Mouse (Mus musculus): ENCODE results near the gene Amhr2.

DNA sequence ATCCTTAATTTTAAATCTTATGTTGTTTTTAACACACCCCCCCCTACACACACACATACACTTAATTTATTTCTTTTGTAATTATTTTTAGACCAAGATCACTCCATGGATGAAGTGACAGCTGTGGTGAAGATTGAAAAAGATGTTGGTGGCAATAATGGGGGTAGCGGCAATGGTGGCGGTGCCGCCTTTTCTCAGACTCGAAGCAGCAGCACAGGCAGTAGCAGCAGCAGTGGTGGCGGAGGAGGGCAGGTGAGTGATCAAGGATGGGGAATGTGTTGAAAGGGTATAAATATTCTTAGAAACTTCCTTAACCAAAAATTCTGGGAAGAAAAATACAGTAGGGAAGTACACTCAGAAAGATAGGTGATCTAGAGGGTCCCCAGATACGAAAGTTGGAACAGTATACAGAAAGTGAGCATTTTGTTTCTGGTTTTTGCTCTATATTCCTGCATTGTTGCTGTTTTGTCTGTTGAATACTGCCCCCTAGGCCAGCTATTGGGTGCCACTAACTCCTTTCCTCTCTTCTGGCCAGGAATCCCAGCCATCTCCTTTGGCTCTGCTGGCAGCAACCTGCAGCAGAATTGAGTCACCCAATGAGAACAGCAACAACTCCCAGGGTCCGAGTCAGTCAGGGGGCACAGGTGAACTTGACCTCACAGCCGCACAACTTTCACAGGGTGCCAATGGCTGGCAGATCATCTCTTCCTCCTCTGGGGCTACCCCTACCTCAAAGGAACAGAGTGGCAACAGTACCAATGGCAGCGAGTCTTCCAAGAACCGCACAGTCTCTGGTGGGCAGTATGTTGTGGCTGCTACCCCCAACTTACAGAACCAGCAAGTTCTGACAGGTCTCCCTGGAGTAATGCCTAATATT lies 37.2 kb upstream of the Amhr2 start:
- TF ChIP-seq POLR2A (IDR thresholded peaks at IDR 0.05; ENCODE audit: borderline replicate concordance, extremely low read depth, low read depth, low read length) (no peak), CTCF (IDR thresholded peaks at IDR 0.05; ENCODE audit: insufficient read depth, low read length) (no peak)
